Mouse (Mus musculus): ENCODE data around the gene Fam183b. TPM values are rescaled to one million over a fixed set of nuclear protein-coding genes. Genes with fewer than 3 reads are reported as not detected.

Fam183b gene
- polyA plus RNA-seq, 1 experiment from 2014 or later = 13.2 TPM

Other genes starting within 250 kb of the Fam183b start
- gene Olfr328, start 246.3 kb downstream of the Fam183b start, polyA plus RNA-seq (2014; fragmentation: Nextera tagmentation; extraction: Ambion mirVana) = 0.12 and 0.18 TPM in 2 replicates
- 0.13 TPM in 1 of 2 replicates, not detected in the other for gene Olfr224, start 231.4 kb downstream of the Fam183b start, polyA plus RNA-seq (2014; fragmentation: Nextera tagmentation; extraction: Ambion mirVana)
- not detected in 2 replicates for gene Olfr325, start 224.2 kb downstream of the Fam183b start, polyA plus RNA-seq (2014; fragmentation: Nextera tagmentation; extraction: Ambion mirVana)
- 0.15 and 0.42 TPM in 2 replicates for gene Olfr324, start 206.8 kb downstream of the Fam183b start, polyA plus RNA-seq (2014; fragmentation: Nextera tagmentation; extraction: Ambion mirVana)
- not detected in 2 replicates for gene 2210407C18Rik, start 185.9 kb downstream of the Fam183b start, polyA plus RNA-seq (2014; fragmentation: Nextera tagmentation; extraction: Ambion mirVana)
- gene Olfr323, start 171.5 kb downstream of the Fam183b start, polyA plus RNA-seq (2014; fragmentation: Nextera tagmentation; extraction: Ambion mirVana) = not detected in 2 replicates
- gene Trim58, start 161.5 kb downstream of the Fam183b start, polyA plus RNA-seq (2014; fragmentation: Nextera tagmentation; extraction: Ambion mirVana) = 0.15 and 0.21 TPM in 2 replicates
- gene Olfr322, start 143.2 kb downstream of the Fam183b start, polyA plus RNA-seq (2014; fragmentation: Nextera tagmentation; extraction: Ambion mirVana) = not detected in 2 replicates
- gene Olfr320, start 120.9 kb downstream of the Fam183b start, polyA plus RNA-seq (2014; fragmentation: Nextera tagmentation; extraction: Ambion mirVana) = not detected in 2 replicates
- gene Olfr319, start 102.8 kb downstream of the Fam183b start, polyA plus RNA-seq (2014; fragmentation: Nextera tagmentation; extraction: Ambion mirVana) = not detected in 2 replicates
- gene Olfr318, start 77.9 kb downstream of the Fam183b start, polyA plus RNA-seq (2014; fragmentation: Nextera tagmentation; extraction: Ambion mirVana) = not detected in 2 replicates
- gene Olfr317, start 62.7 kb downstream of the Fam183b start, polyA plus RNA-seq (2014; fragmentation: Nextera tagmentation; extraction: Ambion mirVana) = 0.48 and 0.63 TPM in 2 replicates
- gene Olfr316, start 49.2 kb downstream of the Fam183b start, polyA plus RNA-seq (2014; fragmentation: Nextera tagmentation; extraction: Ambion mirVana) = not detected in 2 replicates
- gene Olfr315, start 28.8 kb downstream of the Fam183b start, polyA plus RNA-seq (2014; fragmentation: Nextera tagmentation; extraction: Ambion mirVana) = not detected in 2 replicates
- gene Olfr314, start 19.0 kb downstream of the Fam183b start, polyA plus RNA-seq (2014; fragmentation: Nextera tagmentation; extraction: Ambion mirVana) = not detected in 2 replicates
- gene Olfr313, start 13.0 kb upstream of the Fam183b start, polyA plus RNA-seq (2014; fragmentation: Nextera tagmentation; extraction: Ambion mirVana) = not detected in 2 replicates
- not detected in 2 replicates for gene Olfr312, start 27.3 kb upstream of the Fam183b start, polyA plus RNA-seq (2014; fragmentation: Nextera tagmentation; extraction: Ambion mirVana)
- not detected in 2 replicates for gene Olfr311, start 37.3 kb upstream of the Fam183b start, polyA plus RNA-seq (2014; fragmentation: Nextera tagmentation; extraction: Ambion mirVana)
- 28.5 and 30.4 TPM in 2 replicates for gene Gm12258, start 45.2 kb upstream of the Fam183b start, polyA plus RNA-seq (2014; fragmentation: Nextera tagmentation; extraction: Ambion mirVana)
- 12.3 and 14.8 TPM in 2 replicates for gene 2810021J22Rik, start 65.3 kb upstream of the Fam183b start, polyA plus RNA-seq (2014; fragmentation: Nextera tagmentation; extraction: Ambion mirVana)
- 10.2 and 10.6 TPM in 2 replicates for gene Zfp39, start 102.3 kb upstream of the Fam183b start, polyA plus RNA-seq (2014; fragmentation: Nextera tagmentation; extraction: Ambion mirVana)
- not detected in 2 replicates for gene Btnl10, start 115.9 kb upstream of the Fam183b start, polyA plus RNA-seq (2014; fragmentation: Nextera tagmentation; extraction: Ambion mirVana)
- gene Rnf187, start 137.0 kb upstream of the Fam183b start, polyA plus RNA-seq (2014; fragmentation: Nextera tagmentation; extraction: Ambion mirVana) = 661 and 689 TPM in 2 replicates
- gene Hist3h2ba, start 147.0 kb upstream of the Fam183b start, polyA plus RNA-seq (2014; fragmentation: Nextera tagmentation; extraction: Ambion mirVana) = 115 and 117 TPM in 2 replicates
- 80.7 and 98.2 TPM in 2 replicates for gene Hist3h2a, start 152.7 kb upstream of the Fam183b start, polyA plus RNA-seq (2014; fragmentation: Nextera tagmentation; extraction: Ambion mirVana)
- 0.80 and 1.5 TPM in 2 replicates for gene Trim17, start 152.7 kb upstream of the Fam183b start, polyA plus RNA-seq (2014; fragmentation: Nextera tagmentation; extraction: Ambion mirVana)
- gene Trim11, start 176.1 kb upstream of the Fam183b start, polyA plus RNA-seq (2014; fragmentation: Nextera tagmentation; extraction: Ambion mirVana) = 20.4 TPM in 2 replicates

Measured in neural tube, embryonic 14.5 days (tissue).